Mouse (Mus musculus) erythroblast, embryonic 14.5 days (primary cell): Measurements from ENCODE around the gene Dnmt3c.

Experiments
- GATA1 ChIP-seq: IDR thresholded peaks from 2 replicates; pipeline ENCODE4 v1.6.1; 2012; ENCODE audit warnings: low read length, inconsistent platforms, mixed read lengths
- TAL1 ChIP-seq: IDR thresholded peaks from 3 replicates; pipeline ENCODE4 v1.6.1; 2012; ENCODE audit warnings: low read length, inconsistent platforms, mixed read lengths

- no peak for TF ChIP-seq GATA1
- TF ChIP-seq TAL1 = no peak
Observed at GRCm38 (mm10) chr2:153651681-153652080, 44.8 kb upstream of the Dnmt3c start.
